Mouse (Mus musculus) monocyte, adult 2 months (primary cell): ENCODE measurements around the gene Stxbp5l.
"Not testable (repeated sequence)": the region's sequence is repeated elsewhere in the genome, so short reads cannot be mapped to it uniquely, and the experiment has no call there.

Experiments
- DNase-seq, 2 experiments: peaks; one replicate each; pipeline ENCODE4 v3.0.0; 2022; ENCODE audit warnings: low spot score in 2 of 2, low read depth in 1 of 2

Gene Stxbp5l

GRCm38 (mm10) chr16:37292593-37292992 is 92.2 kb downstream of the Stxbp5l start:
- no peak for DNase-seq

GRCm38 (mm10) chr16:37280206-37280605 is 104.6 kb downstream of the Stxbp5l start:
- DNase-seq: no peak

GRCm38 (mm10) chr16:37273681-37274080 is 111.1 kb downstream of the Stxbp5l start:
- no peak for DNase-seq

GRCm38 (mm10) chr16:37261678-37262077 is 123.1 kb downstream of the Stxbp5l start:
- no peak for DNase-seq

- DNase-seq: no peak
These were observed 165.6 kb downstream of the Stxbp5l start for GRCm38 (mm10) chr16:37219151-37219550.

GRCm38 (mm10) chr16:37208783-37209182 is 176.0 kb downstream of the Stxbp5l start:
- no peak for DNase-seq

GRCm38 (mm10) chr16:37194152-37194551 is 190.6 kb downstream of the Stxbp5l start:
- no peak for DNase-seq

GRCm38 (mm10) chr16:37125190-37125589 is 259.6 kb downstream of the Stxbp5l start:
- DNase-seq: not testable (repeated sequence)

GRCm38 (mm10) chr16:37109285-37109684 is 275.5 kb downstream of the Stxbp5l start:
- DNase-seq: no peak

GRCm38 (mm10) chr16:37108763-37109162 is 276.0 kb downstream of the Stxbp5l start:
- DNase-seq: no peak

- no peak for DNase-seq
These were observed 290.5 kb downstream of the Stxbp5l start for GRCm38 (mm10) chr16:37094169-37094833.

GRCm38 (mm10) chr16:37089648-37090047 is 295.1 kb downstream of the Stxbp5l start:
- DNase-seq: no peak

GRCm38 (mm10) chr16:37072354-37072753 is 312.4 kb downstream of the Stxbp5l start:
- no peak for DNase-seq
